Mouse (Mus musculus): ENCODE data around the gene Tomm22. TPM values are rescaled to one million over a fixed set of nuclear protein-coding genes. Genes with fewer than 3 reads are reported as not detected.
A peak's percentile ranks its signal among the peaks of the same experiment; 100 is the strongest.
"Not testable (repeated sequence)": the region's sequence is repeated elsewhere in the genome, so short reads cannot be mapped to it uniquely, and the experiment has no call there.

Tomm22 gene
- total RNA-seq (2021), result 100 to 1,000 TPM; 150 to 159 TPM

- peak; percentile 91 for DNase-seq
These were observed at the start of gene Tomm22 for GRCm38 (mm10) chr15:79670249-79670971. Tomm22 (plus strand) TSS chr15:79670861.

GRCm38 (mm10) chr15:79630471-79630870, 40.2 kb upstream of the Tomm22 start:
- DNase-seq, result no peak

- no peak for DNase-seq
These were observed 29.4 kb upstream of the Tomm22 start for GRCm38 (mm10) chr15:79641135-79641817.

GRCm38 (mm10) chr15:79645483-79645882, 25.2 kb upstream of the Tomm22 start:
- no peak for DNase-seq

GRCm38 (mm10) chr15:79648130-79648529, 22.5 kb upstream of the Tomm22 start:
- no peak for DNase-seq

GRCm38 (mm10) chr15:79650569-79650968, 20.1 kb upstream of the Tomm22 start:
- DNase-seq, result peak; percentile 58

GRCm38 (mm10) chr15:79651481-79651880, 19.2 kb upstream of the Tomm22 start:
- no peak for DNase-seq

GRCm38 (mm10) chr15:79656451-79656850, 14.2 kb upstream of the Tomm22 start:
- DNase-seq, result no peak

GRCm38 (mm10) chr15:79657837-79658530, 12.7 kb upstream of the Tomm22 start:
- peak; percentile 87 for DNase-seq

- DNase-seq, result peak; percentile 97
These were observed 11.9 kb upstream of the Tomm22 start, which contains the start of the genes Fam227a and Cby1 for GRCm38 (mm10) chr15:79658531-79659375. Fam227a (minus strand) TSS chr15:79658956. Cby1 (plus strand) TSS chr15:79659199.

- peak; percentile 56 for DNase-seq
These were observed 8.8 kb upstream of the Tomm22 start for GRCm38 (mm10) chr15:79661852-79662251.

GRCm38 (mm10) chr15:79664666-79665065, 6.0 kb upstream of the Tomm22 start:
- no peak for DNase-seq

GRCm38 (mm10) chr15:79669195-79669594, 1.5 kb upstream of the Tomm22 start:
- peak; percentile 43 for DNase-seq

GRCm38 (mm10) chr15:79670972-79671299, 275 bp downstream of the Tomm22 start:
- no peak for DNase-seq

GRCm38 (mm10) chr15:79671828-79672348, 1.2 kb downstream of the Tomm22 start:
- DNase-seq, result not testable (repeated sequence)

GRCm38 (mm10) chr15:79677936-79678335, 7.3 kb downstream of the Tomm22 start:
- DNase-seq, result no peak

GRCm38 (mm10) chr15:79681973-79682372, 11.3 kb downstream of the Tomm22 start:
- no peak for DNase-seq

- DNase-seq, result no peak
These were observed 12.5 kb downstream of the Tomm22 start for GRCm38 (mm10) chr15:79683146-79683545.

- no peak for DNase-seq
These were observed 13.2 kb downstream of the Tomm22 start for GRCm38 (mm10) chr15:79683707-79684465.

GRCm38 (mm10) chr15:79684616-79685015, 14.0 kb downstream of the Tomm22 start:
- DNase-seq, result no peak

- DNase-seq, result no peak
These were observed 14.5 kb downstream of the Tomm22 start for GRCm38 (mm10) chr15:79685141-79685641.
